Mouse (Mus musculus): ENCODE measurements around the gene Pik3cd.

Gene Pik3cd

GRCm38 (mm10) chr4:149609256-149610025 is 92.9 kb downstream of the Pik3cd start:
- no peak for DNase-seq (ENCODE audit: low read depth, low spot score)

- no peak for DNase-seq (ENCODE audit: low read depth, low spot score)
These were observed 94.1 kb downstream of the Pik3cd start for GRCm38 (mm10) chr4:149608309-149608638.

GRCm38 (mm10) chr4:149607591-149608308 is 94.6 kb downstream of the Pik3cd start:
- DNase-seq (ENCODE audit: low read depth, low spot score) = no peak

- DNase-seq (ENCODE audit: low read depth, low spot score) = no peak
These were observed 95.5 kb downstream of the Pik3cd start for GRCm38 (mm10) chr4:149606766-149607358.

GRCm38 (mm10) chr4:149606056-149606455 is 96.3 kb downstream of the Pik3cd start:
- no peak for DNase-seq (ENCODE audit: low read depth, low spot score)

GRCm38 (mm10) chr4:149604518-149604917 is 97.9 kb downstream of the Pik3cd start:
- no peak for DNase-seq (ENCODE audit: low read depth, low spot score)

- no peak for DNase-seq (ENCODE audit: low read depth, low spot score)
These were observed 98.5 kb downstream of the Pik3cd start for GRCm38 (mm10) chr4:149603860-149604259.

GRCm38 (mm10) chr4:149602236-149602635 is 100.1 kb downstream of the Pik3cd start:
- no peak for DNase-seq (ENCODE audit: low read depth, low spot score)

- no peak for DNase-seq (ENCODE audit: low read depth, low spot score)
These were observed 100.9 kb downstream of the Pik3cd start for GRCm38 (mm10) chr4:149601484-149601883.

- DNase-seq (ENCODE audit: low read depth, low spot score) = no peak
These were observed 102.2 kb downstream of the Pik3cd start for GRCm38 (mm10) chr4:149600130-149600529.

- DNase-seq (ENCODE audit: low read depth, low spot score) = no peak
These were observed 102.8 kb downstream of the Pik3cd start for GRCm38 (mm10) chr4:149599549-149599948.
